Mouse (Mus musculus) CD4-positive, CD25-positive, alpha-beta regulatory T cell, adult 4 months (primary cell): ENCODE measurements around the gene Cdca3. TPM values are rescaled to one million over a fixed set of nuclear protein-coding genes. Genes with fewer than 3 reads are reported as not detected.

Source experiments
- ATAC-seq: one replicate; pipeline ENCODE4 v1.8.0; 2017
- polyA plus RNA-seq, 2 experiments: library from polyadenylated mRNA; unstranded; fragments of 100-300 nt; shearing (Covaris generic); gene quantifications; one replicate each; pipeline ENCODE4 v1.2.1; 2017

The Cdca3 gene
- polyA plus RNA-seq, 2 experiments from 2014 or later: 8.0 to 27.1 TPM

DNA sequence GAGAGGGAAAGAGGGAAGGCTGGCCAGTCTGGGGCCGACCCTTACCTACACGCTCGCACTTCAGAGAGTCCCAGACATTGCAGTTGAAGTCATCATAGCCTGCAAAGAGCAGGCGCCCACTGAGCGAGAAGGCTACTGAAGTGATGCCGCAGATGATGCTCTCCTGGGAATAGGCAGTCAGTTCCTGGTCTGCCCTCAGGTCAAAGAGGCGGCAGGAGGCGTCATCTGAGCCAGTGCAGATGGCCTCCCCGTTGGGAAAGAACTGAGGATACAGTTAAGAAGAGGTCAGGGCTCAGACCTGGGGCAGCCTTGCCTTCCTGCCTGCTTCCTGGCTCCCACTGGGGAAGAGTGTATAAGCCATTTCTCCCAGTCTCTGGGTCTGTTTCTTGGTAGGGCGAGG, 6.2 kb downstream of the Cdca3 start:
- ATAC-seq: no peak

DNA sequence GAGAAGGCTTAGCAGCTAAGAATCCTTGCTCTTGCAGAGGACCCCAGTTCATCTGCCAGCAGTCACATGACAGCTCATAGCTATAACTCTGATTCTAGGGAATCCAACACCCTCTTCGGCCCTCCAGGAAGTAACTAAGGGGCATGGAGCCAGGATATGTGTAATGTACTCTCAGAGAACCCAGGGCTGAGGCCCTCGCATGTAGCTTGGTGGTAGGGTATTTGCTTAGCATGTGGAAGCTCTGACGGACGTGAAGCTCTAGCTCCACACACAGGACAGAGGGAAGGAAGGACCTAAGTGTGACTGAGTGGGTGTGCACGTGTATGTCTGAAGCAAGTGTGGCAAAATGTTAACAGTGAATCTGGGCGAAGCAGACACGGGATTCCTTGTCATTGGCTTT, 7.1 kb downstream of the Cdca3 start:
- no peak for ATAC-seq

DNA sequence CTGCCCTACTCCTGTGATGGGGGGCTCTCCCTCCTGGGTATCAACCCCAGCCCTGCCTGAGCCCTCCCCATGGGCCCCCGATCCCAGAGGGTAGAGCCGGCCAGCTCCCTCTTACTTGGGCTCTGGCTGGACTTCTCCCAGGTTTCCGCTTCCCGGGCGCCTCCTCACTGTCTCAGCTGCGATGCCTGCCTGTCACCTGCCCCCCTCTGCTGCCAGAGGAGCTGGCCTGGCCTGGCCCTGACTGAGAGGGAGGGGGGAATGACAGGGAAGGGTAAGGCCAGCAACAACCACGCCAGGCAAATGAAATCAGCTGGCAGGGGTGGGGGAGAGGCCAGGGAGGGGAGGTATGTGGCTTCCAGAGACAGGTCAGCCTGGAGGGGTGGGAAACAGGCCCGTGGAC, 10.5 kb downstream of the Cdca3 start:
- ATAC-seq: no peak

DNA sequence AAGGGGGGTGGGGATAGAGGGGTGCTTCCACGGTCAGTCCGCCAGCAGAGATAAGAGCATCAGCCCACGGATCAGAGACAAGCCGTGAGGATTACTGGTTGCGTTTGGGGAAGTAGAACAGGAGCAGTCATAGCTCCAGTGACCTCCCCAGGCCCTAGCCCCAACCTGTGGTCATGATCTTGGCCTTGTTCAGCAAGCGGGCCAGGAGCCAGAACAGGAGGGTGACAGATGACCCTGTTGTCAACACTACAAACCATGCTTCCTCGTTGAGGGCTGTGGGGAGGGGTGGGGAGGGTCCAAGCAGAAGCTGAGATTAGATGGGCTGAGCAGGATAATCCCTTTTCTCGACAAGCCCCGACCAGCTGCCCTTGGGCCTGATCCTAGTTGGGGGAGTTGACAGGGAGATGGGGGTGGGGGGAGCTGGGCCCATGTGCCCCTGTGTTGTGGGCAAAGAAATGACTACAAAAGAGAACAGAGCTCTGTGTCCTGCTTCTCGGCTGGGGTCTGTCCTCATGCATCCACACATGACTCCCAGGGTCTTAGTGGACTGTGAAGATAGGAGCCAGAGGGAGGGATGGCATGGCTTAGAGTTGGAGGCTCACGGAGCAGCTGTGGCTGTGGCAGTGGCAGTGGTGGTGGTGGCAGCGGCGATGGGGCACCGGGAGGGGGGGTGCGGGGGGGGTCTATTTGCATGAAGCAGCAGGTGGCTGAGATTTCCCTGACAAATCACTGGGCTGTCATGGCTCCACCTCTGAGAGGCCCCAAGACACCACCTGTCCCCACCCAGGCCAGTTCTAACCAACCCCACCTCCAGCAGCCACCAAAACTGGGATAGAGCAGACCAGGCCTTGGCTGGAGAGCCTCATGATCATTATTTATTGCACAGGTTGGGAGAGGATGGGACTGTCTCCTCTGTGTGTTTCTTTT, 11.2 kb downstream of the Cdca3 start, which contains the start of gene Gnb3:
TSS of gene Gnb3 (minus strand) at position 35 of the 927 bp plus-strand sequence.
- ATAC-seq: no peak

DNA sequence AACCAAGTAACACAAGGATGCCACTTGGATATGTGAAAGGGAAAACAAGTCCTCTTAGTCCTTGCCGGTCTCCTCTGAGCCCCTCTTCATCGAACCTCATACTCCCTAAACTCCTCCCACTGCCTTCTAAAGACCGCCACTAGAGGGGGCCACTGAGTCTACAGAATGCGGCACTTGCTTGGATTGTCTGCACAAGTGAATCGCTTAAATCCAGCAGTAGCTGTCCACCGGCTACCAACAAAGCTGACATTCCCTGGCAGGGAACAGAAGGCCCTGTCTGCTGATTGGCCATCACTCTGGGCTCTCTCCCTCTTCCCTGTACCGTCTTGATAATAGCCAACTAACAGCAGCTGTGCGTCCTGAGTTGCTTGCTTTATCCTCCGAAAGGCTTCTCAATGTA, 18.0 kb downstream of the Cdca3 start:
- ATAC-seq: peak; percentile 95

- no peak for ATAC-seq
Measured at GRCm38 (mm10) chr6:124850535-124850934, 21.2 kb downstream of the Cdca3 start.

DNA sequence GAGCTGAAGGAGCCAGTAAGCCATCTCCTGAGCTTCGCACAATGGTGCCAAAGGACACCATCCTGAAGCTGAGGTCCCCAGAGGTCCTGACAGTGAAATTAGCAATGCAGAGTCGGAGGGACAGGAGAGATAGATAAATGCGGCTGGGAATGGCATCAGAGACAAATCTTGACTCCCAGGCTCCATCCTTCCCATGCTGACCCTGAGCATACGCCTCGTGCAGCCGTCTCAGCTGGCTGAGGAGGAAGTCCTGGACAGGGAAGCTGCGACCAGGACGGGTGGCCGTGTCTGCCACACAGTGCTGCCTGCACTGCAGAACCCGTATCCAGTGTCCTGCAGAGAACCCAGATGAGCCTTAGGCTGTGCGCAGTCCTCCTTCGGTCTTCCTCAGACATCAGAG, 25.3 kb downstream of the Cdca3 start:
- ATAC-seq: no peak

- ATAC-seq: peak; percentile 5
Measured at GRCm38 (mm10) chr6:124856321-124856720, 27.0 kb downstream of the Cdca3 start.

GRCm38 (mm10) chr6:124856916-124857839, 27.8 kb downstream of the Cdca3 start, which contains the start of gene P3h3:
TSS of gene P3h3 (minus strand) at chr6:124857752.
- peak; percentile 85 for ATAC-seq

DNA sequence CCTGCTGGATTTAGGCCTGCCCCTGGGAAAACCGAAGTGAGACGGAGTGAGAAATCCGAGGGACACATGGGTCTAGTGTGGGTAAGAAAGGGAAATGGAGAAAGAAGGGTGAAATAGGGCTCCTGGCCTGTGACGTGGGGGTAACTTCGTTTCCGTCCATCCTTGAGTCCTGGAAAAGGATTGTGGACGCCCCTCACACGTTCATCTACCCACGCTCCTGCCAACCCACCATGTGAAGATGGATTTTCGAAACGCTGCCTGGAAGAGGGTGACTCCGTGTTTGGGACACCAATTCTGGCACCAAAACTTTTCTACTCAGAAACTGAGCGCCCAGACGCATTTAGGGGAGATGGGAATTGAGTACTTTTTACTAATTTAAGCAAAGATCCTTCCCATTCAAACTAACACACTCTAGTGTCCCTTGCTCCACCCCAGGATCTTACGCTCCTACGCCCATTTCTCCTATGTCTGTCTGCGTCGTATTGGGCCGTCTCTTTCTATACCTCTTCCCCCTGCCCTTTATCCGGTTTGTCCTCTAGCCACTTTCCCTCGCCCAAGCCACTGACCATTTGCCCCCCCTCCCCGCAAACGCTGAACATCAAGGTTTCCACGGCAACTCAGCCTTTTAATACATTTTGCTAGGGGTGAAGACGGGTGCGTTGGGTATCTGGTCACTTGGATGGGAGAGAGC, 28.6 kb downstream of the Cdca3 start:
- ATAC-seq: no peak

DNA sequence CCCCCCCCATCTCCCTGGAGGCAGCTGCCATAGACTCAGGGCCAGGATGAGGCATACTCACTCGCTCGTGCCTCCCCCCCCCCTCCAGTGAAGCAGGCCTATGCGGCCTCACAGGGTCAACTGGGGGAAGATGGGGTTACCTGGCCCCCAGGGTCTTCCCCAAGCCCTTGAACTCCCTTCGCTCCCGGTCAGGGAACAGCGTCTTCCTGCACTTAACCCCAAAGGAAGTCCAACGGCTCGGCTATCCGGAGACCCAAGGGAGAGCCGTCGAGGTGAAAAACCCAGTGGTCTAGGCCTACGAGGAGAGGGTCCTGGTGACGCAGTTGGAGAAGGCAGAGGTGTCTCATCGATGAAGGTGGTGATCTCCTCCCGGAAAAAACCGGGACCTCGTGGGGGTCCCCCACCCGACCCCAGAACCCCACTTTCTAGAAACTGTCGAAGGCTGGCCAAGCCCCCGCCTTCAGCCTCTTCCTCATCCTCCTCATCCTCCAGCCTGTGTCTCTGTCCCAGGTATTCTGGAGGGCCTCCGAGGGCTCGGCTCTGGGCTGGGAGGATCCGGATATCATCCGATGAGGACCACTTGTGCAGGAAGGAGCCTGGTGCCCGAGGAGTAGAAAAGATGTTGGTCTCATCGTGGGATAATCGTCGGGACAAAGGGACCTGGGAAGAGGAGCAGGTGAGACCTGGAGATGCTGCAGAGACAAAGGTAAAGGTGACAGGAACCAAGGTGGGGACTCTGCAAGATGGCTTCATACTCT, 29.4 kb downstream of the Cdca3 start:
- no peak for ATAC-seq

- peak; percentile 45 for ATAC-seq
Measured at GRCm38 (mm10) chr6:124859725-124860124, 30.4 kb downstream of the Cdca3 start.

DNA sequence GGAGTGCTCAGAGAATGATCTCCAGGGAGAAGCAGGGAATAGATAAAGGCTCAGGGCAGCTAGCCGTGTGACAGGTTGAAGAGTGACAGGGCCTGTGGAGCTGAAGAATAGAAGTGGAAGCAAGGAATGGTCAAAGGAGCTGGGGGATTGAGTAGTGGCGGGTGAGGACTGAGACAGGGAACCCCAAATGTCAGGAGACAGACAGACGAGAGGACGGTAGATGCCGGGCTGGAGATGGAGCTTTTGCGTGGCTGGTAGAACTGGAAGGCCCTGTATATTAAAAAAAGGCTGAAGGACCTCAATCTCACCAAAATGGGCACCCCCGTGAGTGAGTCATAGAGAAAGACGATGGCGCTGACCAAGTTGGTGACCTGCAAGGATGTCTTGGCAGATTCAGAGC, 31.2 kb downstream of the Cdca3 start:
- ATAC-seq: no peak

- ATAC-seq: no peak
Measured at GRCm38 (mm10) chr6:124861266-124861665, 31.9 kb downstream of the Cdca3 start.

DNA sequence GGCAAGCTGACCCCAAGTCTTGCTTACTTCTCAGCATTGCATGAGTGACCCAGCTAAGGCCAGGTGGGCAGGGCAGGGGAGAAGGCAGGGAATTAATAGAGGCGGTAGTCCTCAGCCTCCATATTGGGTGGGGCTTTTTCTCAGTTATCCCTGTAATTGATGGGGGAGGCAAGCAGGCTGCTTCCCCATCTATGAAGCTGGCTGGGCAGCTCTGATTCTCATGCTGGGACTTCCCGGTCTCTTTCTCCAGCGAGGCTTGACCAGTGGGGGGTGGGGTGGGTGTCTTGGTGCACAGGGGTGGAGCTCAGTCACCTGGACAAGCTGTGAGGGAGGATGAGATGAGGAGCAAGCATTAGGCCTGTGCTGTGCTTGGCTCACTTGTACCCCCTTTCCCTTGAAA, 32.5 kb downstream of the Cdca3 start:
- ATAC-seq: no peak

GRCm38 (mm10) chr6:124862406-124863124, 33.2 kb downstream of the Cdca3 start:
- ATAC-seq: no peak

DNA sequence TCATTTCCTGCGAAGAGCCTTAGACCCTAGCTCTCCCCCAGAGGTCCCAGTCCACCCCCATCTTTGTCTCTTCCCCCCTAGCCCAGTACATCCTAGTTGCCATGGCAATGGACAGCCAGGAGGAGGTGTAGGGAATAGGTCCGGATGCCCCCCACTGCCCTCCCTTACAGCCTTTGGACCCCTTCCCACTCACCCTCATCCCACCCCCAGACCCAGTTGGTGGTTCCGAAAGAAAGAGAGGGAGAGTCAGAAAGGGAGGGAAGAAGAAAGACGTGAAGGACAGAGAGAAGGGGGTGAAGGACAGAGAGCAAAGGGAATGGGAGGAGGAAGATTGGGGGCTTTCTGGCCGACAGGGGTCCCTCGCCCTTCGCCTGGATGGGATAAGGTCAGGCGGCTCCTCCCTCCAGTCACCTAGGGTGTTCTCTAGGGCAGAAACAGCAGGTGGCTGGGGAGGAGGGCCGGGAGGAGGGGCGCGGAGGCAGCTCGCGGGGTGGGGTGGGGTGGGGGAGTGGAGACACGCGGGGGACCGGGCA, 33.8 kb downstream of the Cdca3 start:
- ATAC-seq: no peak

- ATAC-seq: peak; percentile 63
Measured at GRCm38 (mm10) chr6:124863658-124864298, 34.4 kb downstream of the Cdca3 start, which contains the start of gene Gpr162. TSS of gene Gpr162 (minus strand) at chr6:124863983.

GRCm38 (mm10) chr6:124865766-124866362, 36.5 kb downstream of the Cdca3 start:
- ATAC-seq: no peak

DNA sequence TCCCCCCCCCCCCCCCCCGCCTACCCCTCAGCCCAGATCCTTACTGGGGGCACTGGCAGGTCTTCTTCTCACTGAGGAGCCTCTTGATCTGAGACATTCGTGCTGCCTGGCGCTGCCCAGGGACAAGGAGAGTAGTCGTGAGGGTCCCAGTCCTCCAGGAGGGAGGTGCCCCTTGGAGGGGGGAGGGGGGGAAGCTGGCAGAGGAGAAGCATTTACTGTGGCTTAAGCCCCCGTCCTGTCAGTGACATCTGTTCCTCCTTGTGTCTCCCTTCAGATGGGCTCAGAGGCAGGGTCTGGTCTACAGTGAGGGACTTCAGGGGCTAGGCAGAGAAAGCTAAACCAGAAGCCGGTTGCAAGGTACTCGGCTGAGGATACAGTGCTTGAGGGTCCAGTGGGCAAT, 37.2 kb downstream of the Cdca3 start:
- ATAC-seq: no peak
